Mouse (Mus musculus) spleen, adult 2 months (tissue): Measurements from ENCODE around the gene Chaf1a. TPM values are rescaled to one million over a fixed set of nuclear protein-coding genes. Genes with fewer than 3 reads are reported as not detected.

ENCODE experiments used
- DNase-seq, 2 experiments: peaks; one replicate each; pipeline versions ENCODE4 v3.0.0 to v3.0.0-alpha.2; 2012 to 2021; ENCODE audit warnings: low spot score in 2 of 2, low read depth in 1 of 2
- H3K27ac ChIP-seq: fragments of 200-500 bp; 2 replicates; pipeline ENCODE4 v1.5.1; 2012; ENCODE audit warnings: low read length, inconsistent platforms; ENCODE audit not compliant: insufficient read depth
- H3K27me3 ChIP-seq: fragments of 200-500 bp; 2 replicates; pipeline ENCODE4 v1.6.1; 2012; ENCODE audit warnings: mild to moderate bottlenecking, moderate library complexity, low read length, inconsistent platforms; ENCODE audit not compliant: control insufficient read depth, insufficient read depth
- H3K36me3 ChIP-seq: fragments of 200-500 bp; 2 replicates; pipeline ENCODE4 v1.6.1; 2012; ENCODE audit warnings: mild to moderate bottlenecking, low read length, inconsistent platforms; ENCODE audit not compliant: control insufficient read depth, insufficient read depth
- H3K4me1 ChIP-seq: fragments of 200-500 bp; 2 replicates; pipeline ENCODE4 v1.6.1; 2011; ENCODE audit warnings: inconsistent platforms; ENCODE audit not compliant: control insufficient read depth, insufficient read depth, insufficient read length
- H3K4me3 ChIP-seq: fragments of 200-500 bp; 2 replicates; pipeline ENCODE4 v1.5.1; 2011; ENCODE audit warnings: mild to moderate bottlenecking, inconsistent platforms; ENCODE audit not compliant: insufficient read depth, insufficient read length; ENCODE audit errors: extremely low read depth
- CTCF ChIP-seq: fragments of 200-500 bp; IDR thresholded peaks from 2 replicates; pipeline ENCODE4 v1.5.1; 2011; ENCODE audit warnings: mild to moderate bottlenecking, inconsistent platforms; ENCODE audit not compliant: insufficient read depth, insufficient read length, insufficient replicate concordance; ENCODE audit errors: extremely low read depth
- POLR2A ChIP-seq: fragments of 200-500 bp; IDR thresholded peaks from 2 replicates; pipeline ENCODE4 v1.6.1; 2011; ENCODE audit warnings: low read depth, low read length, inconsistent platforms
- WGBS: fragments of 180-500 bp; shearing (Covaris S2); methylation state at CpG from one replicate; pipeline ENCODE4 v1.1.7; 2018; 5-methylcytosine and 5-hydroxymethylcytosine counted together
- polyA plus RNA-seq: library from polyadenylated mRNA; depleted of rRNA; stranded (reverse); fragments of >200 nt; gene quantifications from 2 replicates; pipeline ENCODE4 v1.2.3, GENCODE M21; 2012; rRNA removed

The Chaf1a gene
- 2.8 and 4.3 TPM in 2 replicates for polyA plus RNA-seq

DNA sequence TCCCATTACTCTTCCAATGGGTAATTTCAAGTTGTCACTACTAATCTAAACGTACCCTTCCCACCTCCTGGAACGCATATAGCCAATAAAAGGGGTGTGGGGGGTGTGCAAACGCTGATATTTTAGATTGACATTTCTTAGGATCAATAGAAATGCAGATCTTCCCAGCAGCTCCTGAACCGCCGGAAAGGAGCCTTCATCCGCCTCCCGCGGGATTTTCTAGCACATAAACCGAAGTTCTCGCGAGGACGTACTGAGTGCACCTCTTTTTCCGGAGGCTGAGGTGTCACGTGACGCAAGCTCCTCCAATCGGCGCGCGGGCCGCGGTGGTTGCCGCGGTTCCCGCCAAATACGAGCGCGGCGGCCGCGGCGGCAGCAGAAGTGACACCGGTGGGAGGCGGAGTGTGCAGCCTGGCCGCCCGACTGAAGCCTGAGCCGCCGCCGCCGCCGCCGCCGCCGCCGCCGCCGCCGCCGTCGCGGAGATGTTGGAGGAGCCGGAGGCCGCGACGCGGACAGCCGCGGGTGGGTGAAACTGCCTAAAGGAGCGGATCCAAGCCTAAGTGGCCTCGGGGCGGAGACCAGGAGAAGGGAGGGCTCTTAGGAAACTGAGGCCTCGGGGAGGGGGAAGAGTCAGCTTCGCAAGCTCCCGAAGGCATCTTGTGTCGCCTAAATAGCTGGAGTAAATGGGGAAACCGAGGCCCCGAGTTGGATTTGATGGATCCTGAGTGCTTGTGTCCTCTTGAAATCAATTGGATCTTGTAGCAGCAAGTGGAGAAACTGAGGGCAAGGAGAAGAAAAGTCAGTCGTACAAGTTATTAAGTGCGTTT, at the start of gene Chaf1a:
Chaf1a (plus strand) TSS at position 410 of the 827 bp plus-strand sequence.
- Histone ChIP-seq H3K27me3 (no peaks in the 10 kb centered on the region), H3K27ac (no peak within 1 kb of the TSS)

DNA sequence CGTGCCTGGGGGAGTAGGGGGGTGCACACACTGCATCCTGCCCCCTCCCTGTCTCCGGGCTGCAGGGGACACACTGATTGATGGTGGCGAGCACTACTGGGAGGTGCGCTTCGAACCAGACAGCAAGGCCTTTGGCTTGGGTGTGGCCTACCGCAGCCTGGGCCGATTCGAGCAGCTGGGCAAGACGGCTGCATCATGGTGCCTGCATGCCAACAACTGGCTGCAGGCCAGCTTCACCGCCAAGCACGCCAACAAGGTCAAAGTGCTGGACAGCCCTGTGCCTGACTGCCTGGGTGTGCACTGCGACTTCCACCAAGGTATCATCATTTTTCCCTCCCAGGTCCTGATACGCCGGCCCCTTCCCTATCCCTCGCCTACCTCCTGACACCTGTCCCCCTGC, 44.2 kb upstream of the Chaf1a start:
- no peaks in the 10 kb centered on the region for H3K36me3 ChIP-seq
- no peak overlapping the region for H3K27ac ChIP-seq
- no peak overlapping the region for H3K4me3 ChIP-seq
- WGBS = 90% methylated on average over 15 of the region's 15 CpGs
- TF ChIP-seq POLR2A = no peak
- no peak for TF ChIP-seq CTCF
- no peaks in the 10 kb centered on the region for H3K4me1 ChIP-seq
- DNase-seq = no peak
- no peaks in the 10 kb centered on the region for H3K27me3 ChIP-seq

More for the DNA sequence above, at the start of gene Chaf1a:
- Histone ChIP-seq H3K4me3 (peak within 1 kb of the TSS; percentile 61), H3K36me3 (no peaks in the 10 kb centered on the region), H3K4me1 (0 out of 2 replicates have a peak, but pooled peaks cover 2% of the 10 kb centered on the region)
- 1% methylated on average over 67 of the region's 68 CpGs for WGBS
- DNase-seq = peak; percentile 89 to 97
- peak; percentile 11; the same call in 1 of the 2 replicates for TF ChIP-seq POLR2A
- TF ChIP-seq CTCF = no peak

DNA sequence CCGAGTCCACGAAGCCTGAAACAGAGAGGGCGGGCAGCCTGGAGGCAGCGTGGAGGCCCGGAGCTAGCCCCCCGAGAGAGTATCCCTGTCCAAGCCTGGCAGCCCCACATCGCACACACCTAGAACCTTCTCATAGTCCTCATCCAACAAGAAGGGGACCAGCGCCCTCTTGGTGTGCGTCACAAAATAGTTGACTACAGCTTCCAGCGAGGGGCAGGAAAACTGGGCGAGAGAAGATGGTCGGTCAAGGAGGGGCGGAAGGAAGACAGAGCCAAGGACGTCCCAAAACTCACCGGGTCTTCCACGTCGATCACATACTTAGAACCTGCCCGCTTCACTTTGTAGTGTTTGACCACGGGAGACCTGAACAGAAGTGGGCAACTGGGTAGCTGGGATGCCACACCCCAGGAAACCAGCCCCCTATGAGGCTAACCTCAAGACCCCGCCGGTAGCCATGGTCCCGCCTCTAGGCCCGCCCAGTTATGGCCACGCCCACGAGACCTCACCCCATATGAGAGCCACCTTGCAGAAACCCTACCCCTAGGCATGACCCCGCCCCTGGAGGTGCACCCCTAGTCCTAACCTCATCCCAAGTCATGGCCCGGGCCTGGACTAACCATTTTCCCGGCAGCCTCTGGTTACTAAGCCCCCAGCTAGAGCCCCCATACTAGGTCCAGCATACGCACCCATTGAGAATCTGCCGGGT, 40.3 kb upstream of the Chaf1a start:
- no peaks in the 10 kb centered on the region for H3K4me1 ChIP-seq
- no peak for DNase-seq
- H3K4me3 ChIP-seq = no peak overlapping the region
- H3K36me3 ChIP-seq = no peaks in the 10 kb centered on the region
- TF ChIP-seq POLR2A (no peak), CTCF (no peak)
- WGBS = 36% methylated on average over 30 of the region's 30 CpGs
- no peaks in the 10 kb centered on the region for H3K27me3 ChIP-seq
- H3K27ac ChIP-seq = no peak overlapping the region

DNA sequence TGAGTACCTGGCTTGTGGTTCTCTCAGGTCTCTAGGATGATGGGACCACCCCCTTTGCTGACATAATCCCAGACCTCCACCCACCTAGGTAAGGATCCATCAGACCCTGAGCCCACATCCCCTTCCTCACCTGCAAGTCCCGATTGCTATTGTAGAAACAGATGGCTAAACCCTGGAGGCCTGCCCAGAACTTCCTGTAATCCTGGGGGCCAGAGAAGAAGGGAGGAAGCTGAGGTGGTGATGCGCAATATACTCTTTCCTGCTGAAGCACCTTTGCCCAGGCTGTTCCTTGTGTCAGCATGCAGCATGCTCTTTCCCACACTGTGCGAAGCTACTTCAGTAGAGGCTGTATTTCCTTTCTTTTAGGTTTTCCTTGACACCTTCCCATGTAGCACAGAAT, 37.2 kb upstream of the Chaf1a start:
- Histone ChIP-seq H3K4me3 (no peak overlapping the region), H3K4me1 (no peaks in the 10 kb centered on the region), H3K27ac (no peak overlapping the region), H3K27me3 (no peaks in the 10 kb centered on the region), H3K36me3 (no peaks in the 10 kb centered on the region)
- TF ChIP-seq POLR2A (no peak), CTCF (no peak)
- 44% methylated on average over 3 of the region's 3 CpGs for WGBS
- DNase-seq = no peak

DNA sequence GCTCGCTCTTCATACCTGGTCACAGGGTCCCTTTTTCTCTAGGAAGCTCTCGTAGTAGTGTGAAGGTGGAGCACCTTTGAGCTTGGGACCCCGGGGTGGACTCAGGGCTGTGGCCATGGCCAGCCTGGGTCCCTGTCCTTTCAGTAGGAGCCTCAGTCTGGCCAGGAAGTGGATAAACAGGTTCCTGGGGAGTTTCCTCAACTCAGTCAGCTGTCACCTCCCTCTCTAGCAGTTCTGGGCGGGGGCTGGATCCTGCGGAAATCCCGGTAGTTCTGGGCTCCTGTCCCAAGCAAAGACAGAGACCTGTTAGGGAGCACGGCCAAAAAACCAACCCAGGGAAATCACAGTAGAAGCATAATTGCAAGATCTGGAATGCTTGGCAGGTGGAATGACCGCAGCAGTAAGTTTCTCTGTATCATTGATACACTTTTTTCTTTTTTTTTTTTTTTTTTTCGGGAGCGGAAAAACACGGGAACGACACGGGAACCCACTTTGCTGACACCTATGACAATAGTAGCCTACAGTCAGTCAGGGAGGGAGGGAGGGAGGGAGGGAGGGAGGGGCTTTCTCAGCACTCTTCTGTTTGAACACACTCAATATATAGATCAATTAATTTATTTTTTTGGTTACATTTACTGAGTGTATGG, 34.7 kb upstream of the Chaf1a start, which contains the start of the genes Stap2 and Mpnd:
Stap2 (minus strand) TSS at position 170 of the 647 bp plus-strand sequence.
Mpnd (plus strand) TSS at position 297 of the 647 bp plus-strand sequence.
- Histone ChIP-seq H3K27ac (no peak within 1 kb of the TSS), H3K4me3 (peak within 1 kb of the TSS; percentile 2; the same call in 1 of the 2 replicates), H3K27me3 (no peaks in the 10 kb centered on the region), H3K36me3 (no peaks in the 10 kb centered on the region), H3K4me1 (peaks cover 9% of the 10 kb centered on the region; the same call in 1 of the 2 replicates)
- DNase-seq = peak in 1 of 2 experiments; percentile 69
- TF ChIP-seq CTCF = no peak
- TF ChIP-seq POLR2A = no peak
- 50% methylated on average over 12 of the region's 13 CpGs for WGBS

DNA sequence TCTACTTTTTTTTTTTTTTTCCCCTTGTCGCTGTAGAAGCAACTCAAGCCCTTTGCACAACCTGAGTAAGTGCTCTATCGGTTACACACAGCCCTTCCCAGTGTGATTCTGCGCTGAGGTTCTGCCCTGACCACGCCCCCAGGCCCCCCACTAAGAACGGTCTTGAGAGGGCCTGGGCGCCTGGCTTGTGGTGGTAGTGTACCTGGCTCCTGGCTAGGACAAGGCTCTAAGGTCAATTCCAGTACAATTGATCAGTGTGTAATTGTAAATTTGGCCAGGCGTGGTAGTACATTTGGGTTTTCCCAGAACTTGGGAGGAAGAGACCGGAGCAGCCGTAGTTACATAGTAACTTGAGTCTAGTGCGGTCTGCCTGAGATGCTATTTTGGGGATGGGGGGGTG, 33.3 kb upstream of the Chaf1a start:
- TF ChIP-seq POLR2A = no peak
- no peak overlapping the region for H3K4me3 ChIP-seq
- no peaks in the 10 kb centered on the region for H3K27me3 ChIP-seq
- peaks cover 10% of the 10 kb centered on the region; the same call in 1 of the 2 replicates for H3K4me1 ChIP-seq
- H3K27ac ChIP-seq = no peak overlapping the region
- no peaks in the 10 kb centered on the region for H3K36me3 ChIP-seq
- 91% methylated on average over 10 of the region's 10 CpGs for WGBS
- DNase-seq = no peak
